Mouse (Mus musculus): ENCODE data around the gene Gsta1. TPM values are rescaled to one million over a fixed set of nuclear protein-coding genes. Genes with fewer than 3 reads are reported as not detected.

The Gsta1 gene
- not detected for polyA plus RNA-seq (2015; fragmentation: Illumina TruSeq; extraction: RNeasy Lipid Tissue Mini Kit (QIAGEN cat#74804); ENCODE audit: low read depth, low replicate concordance)

DNA sequence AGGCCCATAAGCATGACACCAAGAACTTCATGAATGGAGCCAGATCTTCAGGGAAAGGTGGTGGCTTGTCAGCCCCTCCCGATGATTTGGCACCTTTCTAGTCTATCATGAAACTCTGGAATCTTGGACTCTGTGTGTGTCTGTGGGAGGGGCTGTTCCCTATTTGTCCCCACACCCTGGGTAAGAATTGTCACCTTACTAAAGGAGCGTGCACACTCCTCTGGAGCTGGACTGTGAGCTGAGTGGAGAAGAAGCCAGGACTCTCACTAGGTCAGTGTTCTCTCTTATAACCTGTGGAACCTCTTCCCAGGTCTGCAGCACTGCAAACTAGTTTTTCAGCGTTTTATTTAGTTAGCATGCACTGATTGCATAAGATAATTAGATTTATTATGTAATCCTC lies at the start of gene Gsta1:
Gene Gsta1, plus strand, starts transcription at position 196 of the 400 bp plus-strand sequence.

GRCm38 (mm10) chr9:78182474-78182873 lies 48.0 kb upstream of the Gsta1 start, which contains the start of gene Gsta4:
Gene Gsta4, plus strand, starts transcription at chr9:78182774.

GRCm38 (mm10) chr9:78256914-78257313 lies 26.5 kb downstream of the Gsta1 start, which contains the start of gene Gm3776:
Gene Gm3776, plus strand, starts transcription at chr9:78257129.

DNA sequence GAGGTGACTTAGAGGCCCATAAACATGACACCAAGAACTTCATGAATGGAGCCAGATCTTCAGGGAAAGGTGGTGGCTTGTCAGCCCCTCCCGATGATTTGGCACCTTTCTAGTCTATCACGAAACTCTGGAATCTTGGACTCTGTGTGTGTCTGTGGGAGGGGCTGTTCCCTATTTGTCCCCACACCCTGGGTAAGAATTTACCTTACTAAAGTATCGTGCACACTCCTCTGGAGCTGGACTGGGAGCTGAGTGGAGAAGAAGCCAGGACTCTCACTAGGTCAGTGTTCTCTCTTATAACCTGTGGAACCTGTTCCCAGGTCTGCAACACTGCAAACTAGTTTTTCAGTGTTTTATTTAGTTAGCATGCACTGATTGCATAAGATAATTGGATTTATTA lies 59.3 kb downstream of the Gsta1 start, which contains the start of gene Gm10639:
Gene Gm10639, plus strand, starts transcription at position 201 of the 400 bp plus-strand sequence.

Other genes with a start within 250 kb of the Gsta1 start
- not detected for gene Gcm1, start 178.7 kb upstream of the Gsta1 start, polyA plus RNA-seq (2015; fragmentation: Illumina TruSeq; extraction: RNeasy Lipid Tissue Mini Kit (QIAGEN cat#74804); ENCODE audit: low read depth, low replicate concordance)
- gene Fbxo9, start 121.6 kb upstream of the Gsta1 start, polyA plus RNA-seq (2015; fragmentation: Illumina TruSeq; extraction: RNeasy Lipid Tissue Mini Kit (QIAGEN cat#74804); ENCODE audit: low read depth, low replicate concordance), result 167 TPM
- 15.1 TPM for gene Ick, start 121.5 kb upstream of the Gsta1 start, polyA plus RNA-seq (2015; fragmentation: Illumina TruSeq; extraction: RNeasy Lipid Tissue Mini Kit (QIAGEN cat#74804); ENCODE audit: low read depth, low replicate concordance)
- 97.6 TPM for gene Gsta4, start 47.9 kb upstream of the Gsta1 start, polyA plus RNA-seq (2015; fragmentation: Illumina TruSeq; extraction: RNeasy Lipid Tissue Mini Kit (QIAGEN cat#74804); ENCODE audit: low read depth, low replicate concordance)
- gene Gm3776, start 26.5 kb downstream of the Gsta1 start, polyA plus RNA-seq (2015; fragmentation: Illumina TruSeq; extraction: RNeasy Lipid Tissue Mini Kit (QIAGEN cat#74804); ENCODE audit: low read depth, low replicate concordance), result not detected
- gene Gm10639, start 59.3 kb downstream of the Gsta1 start, polyA plus RNA-seq (2015; fragmentation: Illumina TruSeq; extraction: RNeasy Lipid Tissue Mini Kit (QIAGEN cat#74804); ENCODE audit: low read depth, low replicate concordance), result not detected
- not detected for gene Omt2a, start 84.1 kb downstream of the Gsta1 start, polyA plus RNA-seq (2015; fragmentation: Illumina TruSeq; extraction: RNeasy Lipid Tissue Mini Kit (QIAGEN cat#74804); ENCODE audit: low read depth, low replicate concordance)
- not detected for gene Omt2b, start 96.9 kb downstream of the Gsta1 start, polyA plus RNA-seq (2015; fragmentation: Illumina TruSeq; extraction: RNeasy Lipid Tissue Mini Kit (QIAGEN cat#74804); ENCODE audit: low read depth, low replicate concordance)
- 0.58 TPM for gene Gsta2, start 125.1 kb downstream of the Gsta1 start, polyA plus RNA-seq (2015; fragmentation: Illumina TruSeq; extraction: RNeasy Lipid Tissue Mini Kit (QIAGEN cat#74804); ENCODE audit: low read depth, low replicate concordance)
- not detected for gene Dppa5a, start 137.5 kb downstream of the Gsta1 start, polyA plus RNA-seq (2015; fragmentation: Illumina TruSeq; extraction: RNeasy Lipid Tissue Mini Kit (QIAGEN cat#74804); ENCODE audit: low read depth, low replicate concordance)
- not detected for gene Ooep, start 148.1 kb downstream of the Gsta1 start, polyA plus RNA-seq (2015; fragmentation: Illumina TruSeq; extraction: RNeasy Lipid Tissue Mini Kit (QIAGEN cat#74804); ENCODE audit: low read depth, low replicate concordance)
- 0.33 TPM for gene Ddx43, start 165.1 kb downstream of the Gsta1 start, polyA plus RNA-seq (2015; fragmentation: Illumina TruSeq; extraction: RNeasy Lipid Tissue Mini Kit (QIAGEN cat#74804); ENCODE audit: low read depth, low replicate concordance)
- gene Cgas, start 212.6 kb downstream of the Gsta1 start, polyA plus RNA-seq (2015; fragmentation: Illumina TruSeq; extraction: RNeasy Lipid Tissue Mini Kit (QIAGEN cat#74804); ENCODE audit: low read depth, low replicate concordance), result 0.58 TPM
- 23.0 TPM for gene Mto1, start 217.6 kb downstream of the Gsta1 start, polyA plus RNA-seq (2015; fragmentation: Illumina TruSeq; extraction: RNeasy Lipid Tissue Mini Kit (QIAGEN cat#74804); ENCODE audit: low read depth, low replicate concordance)
- not detected for gene Gm17324, start 218.1 kb downstream of the Gsta1 start, polyA plus RNA-seq (2015; fragmentation: Illumina TruSeq; extraction: RNeasy Lipid Tissue Mini Kit (QIAGEN cat#74804); ENCODE audit: low read depth, low replicate concordance)

All from brain, adult 10 weeks (tissue).